Mouse (Mus musculus) olfactory bulb, adult 2 months (tissue): ENCODE results near the gene Focad.

ENCODE experiments used
- CTCF ChIP-seq: fragments of 200-500 bp; IDR thresholded peaks from 2 replicates; pipeline ENCODE4 v1.5.1; 2012; ENCODE audit warnings: low read depth, mild to moderate bottlenecking, low read length, moderate library complexity; ENCODE audit not compliant: insufficient read depth
- POLR2A ChIP-seq: fragments of 200-500 bp; IDR thresholded peaks from 2 replicates; pipeline ENCODE4 v1.6.1; 2012; ENCODE audit warnings: mild to moderate bottlenecking, low read depth, low read length, moderate library complexity; ENCODE audit not compliant: insufficient read depth

GRCm38 (mm10) chr4:88236926-88237756, 142.7 kb downstream of the Focad start:
- TF ChIP-seq CTCF: no peak
- TF ChIP-seq POLR2A: no peak
